12 mouse cellular contexts compared by ENCODE assay signal in the genomic region with DNA sequence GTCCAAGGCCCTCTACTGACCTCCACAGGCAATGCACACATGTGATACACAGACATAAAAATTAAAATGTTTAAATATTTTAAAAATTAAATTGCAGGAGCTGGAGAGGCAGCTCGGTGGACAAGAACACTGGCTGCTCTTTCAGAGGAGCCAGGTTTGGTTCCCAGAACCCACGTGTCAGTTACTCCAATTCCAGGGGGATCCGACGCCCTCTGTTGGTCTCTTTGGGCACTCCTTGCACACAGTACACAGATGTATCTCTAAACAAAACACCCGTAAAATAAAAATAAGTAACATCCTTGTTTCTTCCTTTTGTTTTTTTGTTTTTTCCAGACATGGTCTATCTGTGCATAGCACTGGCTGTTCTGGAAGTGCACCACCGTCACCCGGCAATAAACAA. TPM values are rescaled to one million over a fixed set of nuclear protein-coding genes. Genes with fewer than 3 reads are reported as not detected.
DNase-seq lines count a peak whose midpoint lies in the region; ATAC-seq and TF ChIP-seq lines count a peak whose summit lies in the region.
"Had no signal": no experiment of that assay in that cellular context is flagged by ENCODE, and none has a peak within 500 bp of the region (broad histone marks: within the 10 kb centered on the region; RNA-seq: fewer than 3 reads in every experiment).

No protein-coding gene starts in this region.

- H3K27ac ChIP-seq in kidney, adult 2 months (ENCODE audit: insufficient read depth, low read depth, low read length), result no peak overlapping the region
- H3K27ac ChIP-seq in ES-Bruce4 (ENCODE audit: insufficient read depth, low read length), result no peak overlapping the region
- H3K27ac ChIP-seq: embryonic facial prominence, embryonic 10.5 days; kidney, postnatal 0 days; layer of hippocampus, adult 2 months; limb, embryonic 10.5 days had no signal

- H3K4me3 ChIP-seq in kidney, adult 2 months (ENCODE audit: insufficient read depth, low read depth, low read length), result no peak overlapping the region
- no peak overlapping the region for H3K4me3 ChIP-seq in ES-Bruce4 (ENCODE audit: low read depth, low read length)
- H3K4me3 ChIP-seq: embryonic facial prominence, embryonic 10.5 days; layer of hippocampus, adult 2 months; limb, embryonic 10.5 days had no signal

- H3K9ac ChIP-seq in ES-Bruce4 (ENCODE audit: low read depth, poor library complexity, severe bottlenecking), result no peak overlapping the region
- H3K9ac ChIP-seq: liver, postnatal 0 days had no signal

- ATAC-seq in CD4-positive, CD25-positive, alpha-beta regulatory T cell, adult 4 months, result no peak

- no peak for TF ChIP-seq POLR2A in kidney, adult 2 months (IDR thresholded peaks at IDR 0.05; ENCODE audit: low read depth, low read length)
- no peak for TF ChIP-seq POLR2A in ES-Bruce4 (IDR thresholded peaks at IDR 0.05; ENCODE audit: insufficient read depth, low read length)

- peaks cover 10% of the 10 kb centered on the region; the same call in 1 of the 2 replicates for H3K4me1 ChIP-seq in kidney, adult 2 months (ENCODE audit: control insufficient read depth, insufficient read depth, low read length)
- H3K4me1 ChIP-seq in ES-Bruce4 (ENCODE audit: control insufficient read depth, insufficient read depth, low read length), result no peaks in the 10 kb centered on the region
- H3K4me1 ChIP-seq: embryonic facial prominence, embryonic 10.5 days; limb, embryonic 10.5 days had no signal

- H3K27me3 ChIP-seq in kidney, adult 2 months (replicated peaks; ENCODE audit: control insufficient read depth, insufficient read depth, low read length), result no peaks in the 10 kb centered on the region
- H3K27me3 ChIP-seq in ES-Bruce4 (ENCODE audit: control insufficient read depth, insufficient read depth, low read length, poor library complexity, severe bottlenecking), result no peaks in the 10 kb centered on the region
- H3K27me3 ChIP-seq in splenic B cell, adult 2 months (ENCODE audit: control insufficient read depth, insufficient read depth, low read length, poor library complexity, severe bottlenecking), result no peaks in the 10 kb centered on the region

- H3K9me3 ChIP-seq in ES-Bruce4 (replicated peaks; ENCODE audit: control insufficient read depth, insufficient read depth, low read length, poor library complexity, severe bottlenecking), result 0 out of 2 replicates have a peak, but pooled peaks cover 3% of the 10 kb centered on the region
- H3K9me3 ChIP-seq: embryonic facial prominence, embryonic 10.5 days; limb, embryonic 10.5 days had no signal

- 75% methylated on average over 7 of the region's 7 CpGs for WGBS in kidney, adult 2 months

- no peak for TF ChIP-seq EP300 in ES-Bruce4 (IDR thresholded peaks at IDR 0.05; ENCODE audit: insufficient read depth, low read depth, low read length)

- no peaks in the 10 kb centered on the region for H3K36me3 ChIP-seq in kidney, adult 2 months (ENCODE audit: control insufficient read depth, insufficient read depth, low read length)
- no peaks in the 10 kb centered on the region for H3K36me3 ChIP-seq in ES-Bruce4 (ENCODE audit: control insufficient read depth, insufficient read depth, low read length, poor library complexity, severe bottlenecking)
- H3K36me3 ChIP-seq in splenic B cell, adult 2 months (ENCODE audit: control insufficient read depth, insufficient read depth, low read length, poor library complexity, severe bottlenecking), result no peaks in the 10 kb centered on the region
- H3K36me3 ChIP-seq: embryonic facial prominence, embryonic 10.5 days; limb, embryonic 10.5 days had no signal

- peak; percentile 35 for DNase-seq in CD4-positive, CD25-positive, alpha-beta regulatory T cell, adult 2 months (ENCODE audit: low read depth, low spot score)
- no peak for DNase-seq in kidney, adult 2 months
- DNase-seq in kidney, postnatal 4 days, result no peak
- DNase-seq in splenic B cell, adult 2 months (ENCODE audit: low read depth, low spot score), result peak; percentile 31
- DNase-seq in urinary bladder, postnatal 25 days (ENCODE audit: low spot score), result no peak

- TF ChIP-seq CTCF in kidney, adult 2 months (conservative IDR thresholded peaks at IDR 0.05; ENCODE audit: insufficient read depth, insufficient read length, low read depth, low read length), result 0 out of 2 replicates have a peak, but pooled peaks have one; percentile 17
- TF ChIP-seq CTCF in ES-Bruce4 (IDR thresholded peaks at IDR 0.05; ENCODE audit: low read depth, low read length), result peak; percentile 29

RNA-seq across cellular contexts. Expression of a gene that starts 10.7 kb away (rescaled TPM):
- polyA plus RNA-seq in CD4-positive, CD25-positive, alpha-beta regulatory T cell, adult 4 months (2017; shearing (Covaris generic)), result 10 to 100 TPM; 17.6 to 22.7 TPM
- 18.3 and 22.2 TPM in 2 replicates for polyA plus RNA-seq in kidney, adult 2 months (2012; rRNA removed)
- 73.8 and 74.9 TPM in 2 replicates for polyA plus RNA-seq in ES-Bruce4 (2011; ENCODE audit: insufficient read depth, insufficient read length, low read depth, missing spikeins)

Comparison
In these comparisons a context has a peak if more than half of its experiments do, and no peak if none do; other contexts are left out.
1. DNase-seq: peak in CD4-positive, CD25-positive, alpha-beta regulatory T cell, adult 2 months (single experiment) and splenic B cell, adult 2 months (single experiment); none in kidney, adult 2 months (single experiment), kidney, postnatal 4 days (0 of 2) and urinary bladder, postnatal 25 days (single experiment).